Mouse (Mus musculus): ENCODE results near the gene S100pbp. TPM values are rescaled to one million over a fixed set of nuclear protein-coding genes. Genes with fewer than 3 reads are reported as not detected.

Gene S100pbp
- polyA plus RNA-seq, 1 experiment from 2014 or later = 14.6 TPM

DNA sequence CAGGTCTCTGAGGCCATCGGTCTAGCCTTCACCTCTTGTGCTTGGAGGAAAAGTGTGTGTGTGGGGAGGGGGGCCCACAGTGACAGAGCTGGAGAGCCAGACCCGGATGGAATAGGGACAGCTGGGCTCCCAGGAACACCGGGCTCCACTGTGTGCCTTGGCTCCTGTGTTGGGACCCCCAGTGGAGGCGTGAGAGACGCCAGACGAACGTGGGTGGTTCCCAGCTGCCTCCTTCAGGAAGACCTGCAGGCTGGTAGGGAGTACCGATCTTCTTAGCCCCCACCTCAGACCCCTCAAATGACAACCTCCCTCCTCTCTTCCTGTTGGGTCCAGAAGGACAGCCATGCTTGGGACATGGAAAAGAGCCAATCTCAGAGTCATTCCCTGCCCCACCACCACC is 66.8 kb downstream of the S100pbp start:
- 21% methylated on average over 8 of the region's 8 CpGs for WGBS
- Histone ChIP-seq H3K27ac (ENCODE audit: low read depth) (no peak overlapping the region), H3K4me3 (ENCODE audit: low read depth, low read length) (no peak overlapping the region), H3K27me3 (replicated peaks; ENCODE audit: control insufficient read depth, insufficient read depth, low read length) (peaks cover 41% of the 10 kb centered on the region), H3K4me2 (ENCODE audit: low read length) (no peak overlapping the region), H3K9me3 (ENCODE audit: control insufficient read depth, low read length) (no peaks in the 10 kb centered on the region), H3K36me3 (ENCODE audit: control insufficient read depth, insufficient read depth, low read length) (no peaks in the 10 kb centered on the region), H3K9ac (ENCODE audit: low read length) (no peak overlapping the region), H3K4me1 (replicated peaks; ENCODE audit: control insufficient read depth, insufficient read depth, low read length) (peaks cover 13% of the 10 kb centered on the region; the same call in 1 of the 2 replicates)
- no peak for ATAC-seq (replicated peaks; ENCODE audit: low FRiP score, low TSS enrichment, low read depth)
- DNase-seq (ENCODE audit: low spot score) = no peak

GRCm38 (mm10) chr4:129122107-129122506 is 67.4 kb downstream of the S100pbp start:
- H3K4me3 ChIP-seq (ENCODE audit: low read depth, low read length) = no peak overlapping the region
- no peak overlapping the region for H3K27ac ChIP-seq (ENCODE audit: low read depth)
- H3K4me2 ChIP-seq (ENCODE audit: low read length) = no peak overlapping the region
- H3K36me3 ChIP-seq (ENCODE audit: control insufficient read depth, insufficient read depth, low read length) = no peaks in the 10 kb centered on the region
- ATAC-seq (replicated peaks; ENCODE audit: low FRiP score, low TSS enrichment, low read depth) = no peak
- DNase-seq (ENCODE audit: low spot score) = no peak
- peaks cover 13% of the 10 kb centered on the region; the same call in 1 of the 2 replicates for H3K4me1 ChIP-seq (replicated peaks; ENCODE audit: control insufficient read depth, insufficient read depth, low read length)
- H3K9ac ChIP-seq (ENCODE audit: low read length) = no peak overlapping the region
- peaks cover 41% of the 10 kb centered on the region for H3K27me3 ChIP-seq (replicated peaks; ENCODE audit: control insufficient read depth, insufficient read depth, low read length)
- no peaks in the 10 kb centered on the region for H3K9me3 ChIP-seq (ENCODE audit: control insufficient read depth, low read length)
- WGBS = 22% methylated on average over 9 of the region's 9 CpGs

DNA sequence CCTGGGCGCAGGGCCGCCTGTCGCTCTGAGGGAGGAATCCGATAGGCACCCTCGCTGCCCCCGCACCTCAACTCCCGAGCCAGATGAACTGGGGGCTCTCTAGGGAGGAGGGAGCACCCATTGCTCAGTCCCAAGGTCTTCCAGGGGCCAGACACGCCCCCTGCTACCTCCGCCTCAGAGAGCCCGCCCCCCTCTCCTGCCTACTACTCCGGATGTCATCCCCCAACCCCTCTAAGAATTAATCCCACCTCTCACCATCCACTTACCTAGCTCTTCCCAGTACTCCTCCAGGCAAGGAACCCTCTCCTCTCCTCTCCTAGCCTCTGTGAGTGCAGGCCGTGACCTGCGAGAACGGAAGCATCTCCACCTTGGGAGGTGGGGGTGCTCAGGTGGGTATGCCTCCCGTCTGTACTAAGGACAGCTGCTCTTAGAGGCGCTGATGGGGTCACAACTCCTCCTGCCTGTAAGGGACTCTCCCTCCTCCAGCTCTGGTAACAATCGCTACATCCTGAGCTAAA is 67.9 kb downstream of the S100pbp start, which contains the start of gene Hpca:
Hpca (minus strand) TSS at position 468 of the 518 bp plus-strand sequence.
- H3K4me3 ChIP-seq (ENCODE audit: low read depth, low read length) = peak within 1 kb of the TSS; percentile 23
- H3K27ac ChIP-seq (ENCODE audit: low read depth) = no peak within 1 kb of the TSS
- H3K27me3 ChIP-seq (replicated peaks; ENCODE audit: control insufficient read depth, insufficient read depth, low read length) = peaks cover 41% of the 10 kb centered on the region
- ATAC-seq (replicated peaks; ENCODE audit: low FRiP score, low TSS enrichment, low read depth) (0 out of 2 replicates have a peak, but pooled peaks have one; percentile 22), DNase-seq (ENCODE audit: low spot score) (no peak)
- no peak within 1 kb of the TSS for H3K9ac ChIP-seq (ENCODE audit: low read length)
- under 1% methylated on average over 17 of the region's 17 CpGs for WGBS
- peaks cover 13% of the 10 kb centered on the region; the same call in 1 of the 2 replicates for H3K4me1 ChIP-seq (replicated peaks; ENCODE audit: control insufficient read depth, insufficient read depth, low read length)
- H3K36me3 ChIP-seq (ENCODE audit: control insufficient read depth, insufficient read depth, low read length) = no peaks in the 10 kb centered on the region
- H3K9me3 ChIP-seq (ENCODE audit: control insufficient read depth, low read length) = no peaks in the 10 kb centered on the region
- peak within 1 kb of the TSS; percentile 55 for H3K4me2 ChIP-seq (ENCODE audit: low read length)

GRCm38 (mm10) chr4:129120520-129121445 is 68.7 kb downstream of the S100pbp start:
- peak overlapping the region; percentile 23 for H3K4me3 ChIP-seq (ENCODE audit: low read depth, low read length)
- no peaks in the 10 kb centered on the region for H3K9me3 ChIP-seq (ENCODE audit: control insufficient read depth, low read length)
- 1% methylated on average over 55 of the region's 59 CpGs for WGBS
- no peak overlapping the region for H3K9ac ChIP-seq (ENCODE audit: low read length)
- H3K4me2 ChIP-seq (ENCODE audit: low read length) = peak overlapping the region; percentile 55
- H3K36me3 ChIP-seq (ENCODE audit: control insufficient read depth, insufficient read depth, low read length) = no peaks in the 10 kb centered on the region
- H3K27me3 ChIP-seq (replicated peaks; ENCODE audit: control insufficient read depth, insufficient read depth, low read length) = peaks cover 41% of the 10 kb centered on the region
- ATAC-seq (replicated peaks; ENCODE audit: low FRiP score, low TSS enrichment, low read depth) (peak; percentile 45; the same call in 1 of the 2 replicates), DNase-seq (ENCODE audit: low spot score) (peak; percentile 94)
- H3K27ac ChIP-seq (ENCODE audit: low read depth) = no peak overlapping the region
- H3K4me1 ChIP-seq (replicated peaks; ENCODE audit: control insufficient read depth, insufficient read depth, low read length) = peaks cover 13% of the 10 kb centered on the region; the same call in 1 of the 2 replicates

- no peaks in the 10 kb centered on the region for H3K9me3 ChIP-seq (ENCODE audit: control insufficient read depth, low read length)
- no peak for ATAC-seq (replicated peaks; ENCODE audit: low FRiP score, low TSS enrichment, low read depth)
- no peak overlapping the region for H3K4me2 ChIP-seq (ENCODE audit: low read length)
- H3K36me3 ChIP-seq (ENCODE audit: control insufficient read depth, insufficient read depth, low read length) = no peaks in the 10 kb centered on the region
- no peak for DNase-seq (ENCODE audit: low spot score)
- peaks cover 6% of the 10 kb centered on the region; the same call in 1 of the 2 replicates for H3K4me1 ChIP-seq (replicated peaks; ENCODE audit: control insufficient read depth, insufficient read depth, low read length)
- H3K9ac ChIP-seq (ENCODE audit: low read length) = no peak overlapping the region
- 74% methylated on average over 10 of the region's 10 CpGs for WGBS
- no peak overlapping the region for H3K27ac ChIP-seq (ENCODE audit: low read depth)
- peaks cover 38% of the 10 kb centered on the region for H3K27me3 ChIP-seq (replicated peaks; ENCODE audit: control insufficient read depth, insufficient read depth, low read length)
- H3K4me3 ChIP-seq (ENCODE audit: low read depth, low read length) = no peak overlapping the region
Measured at GRCm38 (mm10) chr4:129119708-129120107, 69.8 kb downstream of the S100pbp start.

GRCm38 (mm10) chr4:129117720-129118510 is 71.6 kb downstream of the S100pbp start:
- Histone ChIP-seq H3K4me2 (ENCODE audit: low read length) (no peak overlapping the region), H3K4me1 (replicated peaks; ENCODE audit: control insufficient read depth, insufficient read depth, low read length) (peaks cover 5% of the 10 kb centered on the region; the same call in 1 of the 2 replicates), H3K27ac (ENCODE audit: low read depth) (no peak overlapping the region), H3K9me3 (ENCODE audit: control insufficient read depth, low read length) (no peaks in the 10 kb centered on the region), H3K4me3 (ENCODE audit: low read depth, low read length) (no peak overlapping the region), H3K9ac (ENCODE audit: low read length) (no peak overlapping the region), H3K36me3 (ENCODE audit: control insufficient read depth, insufficient read depth, low read length) (no peaks in the 10 kb centered on the region), H3K27me3 (replicated peaks; ENCODE audit: control insufficient read depth, insufficient read depth, low read length) (peaks cover 27% of the 10 kb centered on the region)
- DNase-seq (ENCODE audit: low spot score) (no peak), ATAC-seq (replicated peaks; ENCODE audit: low FRiP score, low TSS enrichment, low read depth) (no peak)
- 87% methylated on average over 14 of the region's 14 CpGs for WGBS

DNA sequence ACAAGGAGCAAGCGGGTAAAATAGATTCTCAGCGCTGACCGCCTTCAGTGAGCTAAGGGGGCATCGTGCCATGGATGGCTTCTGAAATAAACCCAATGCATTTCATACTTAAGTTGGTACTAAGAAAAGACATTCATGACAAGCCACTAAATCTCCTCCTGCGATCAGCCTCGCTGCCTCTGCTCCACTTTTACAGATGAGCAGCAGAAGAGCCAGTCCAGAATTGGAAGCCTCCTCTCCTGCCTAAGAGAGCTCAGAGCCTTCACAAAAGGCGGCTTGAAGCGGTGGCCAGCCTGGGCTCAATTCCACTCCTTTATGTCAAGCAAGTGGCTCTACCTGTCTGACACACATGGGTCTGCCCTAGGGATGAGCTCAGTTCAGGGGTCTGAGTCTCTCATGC is 72.8 kb downstream of the S100pbp start:
- no peak for ATAC-seq (replicated peaks; ENCODE audit: low FRiP score, low TSS enrichment, low read depth)
- Histone ChIP-seq H3K27ac (ENCODE audit: low read depth) (no peak overlapping the region), H3K4me3 (ENCODE audit: low read depth, low read length) (no peak overlapping the region), H3K4me1 (replicated peaks; ENCODE audit: control insufficient read depth, insufficient read depth, low read length) (peaks cover 14% of the 10 kb centered on the region), H3K27me3 (replicated peaks; ENCODE audit: control insufficient read depth, insufficient read depth, low read length) (peaks cover 22% of the 10 kb centered on the region), H3K36me3 (ENCODE audit: control insufficient read depth, insufficient read depth, low read length) (no peaks in the 10 kb centered on the region), H3K4me2 (ENCODE audit: low read length) (no peak overlapping the region), H3K9me3 (ENCODE audit: control insufficient read depth, low read length) (no peaks in the 10 kb centered on the region), H3K9ac (ENCODE audit: low read length) (no peak overlapping the region)
- DNase-seq (ENCODE audit: low spot score) = no peak
- WGBS = 93% methylated on average over 8 of the region's 8 CpGs

Measured in intestine, embryonic 14.5 days (tissue).